Mouse (Mus musculus) embryonic facial prominence, embryonic 15.5 days (tissue): Measurements from ENCODE around the gene Vwa3a. TPM values are rescaled to one million over a fixed set of nuclear protein-coding genes. Genes with fewer than 3 reads are reported as not detected.
A peak's percentile ranks its signal among the peaks of the same experiment; 100 is the strongest.

Experiments
- ATAC-seq: fragments of 200-750 bp; cut with Nextera tagmentation; 2 replicates; pipeline ENCODE4 v1.8.0; 2017; ENCODE audit warnings: low read depth, moderate TSS enrichment; ENCODE audit not compliant: insufficient number of reproducible peaks, low FRiP score, low TSS enrichment
- H3K27ac ChIP-seq: fragments of 300-500 bp; sonication (generic); replicated peaks from 2 replicates; pipeline ENCODE4 v1.5.1; 2015; ENCODE audit warnings: mild to moderate bottlenecking, inconsistent platforms
- H3K27me3 ChIP-seq: fragments of 300-500 bp; sonication (generic); 2 replicates; pipeline ENCODE4 v1.6.1; 2015; ENCODE audit warnings: inconsistent platforms
- H3K36me3 ChIP-seq: fragments of 300-500 bp; sonication (generic); 2 replicates; pipeline ENCODE4 v1.6.1; 2015; ENCODE audit warnings: mild to moderate bottlenecking, inconsistent platforms
- H3K4me1 ChIP-seq: fragments of 300-500 bp; sonication (generic); 2 replicates; pipeline ENCODE4 v1.6.1; 2015; ENCODE audit warnings: inconsistent platforms
- H3K4me2 ChIP-seq: fragments of 300-500 bp; sonication (generic); replicated peaks from 2 replicates; pipeline ENCODE4 v1.6.1; 2015; ENCODE audit warnings: mild to moderate bottlenecking, inconsistent platforms
- H3K4me3 ChIP-seq: fragments of 300-500 bp; sonication (generic); replicated peaks from 2 replicates; pipeline ENCODE4 v1.5.1; 2015; ENCODE audit warnings: mild to moderate bottlenecking, inconsistent platforms
- H3K9ac ChIP-seq: fragments of 300-500 bp; sonication (generic); 2 replicates; pipeline ENCODE4 v1.6.1; 2015; ENCODE audit warnings: inconsistent platforms
- H3K9me3 ChIP-seq: fragments of 300-500 bp; sonication (generic); replicated peaks from 2 replicates; pipeline ENCODE4 v1.6.1; 2016; ENCODE audit warnings: inconsistent platforms
- WGBS: fragments of 180-500 bp; shearing (Covaris S2); methylation state at CpG from one replicate; pipeline ENCODE4 v1.1.7; 2015; 5-methylcytosine and 5-hydroxymethylcytosine counted together
- polyA plus RNA-seq: library from polyadenylated mRNA; unstranded; fragments of >200 nt; fragmentation: Nextera tagmentation; extraction: Ambion mirVana; gene quantifications from 2 replicates; pipeline ENCODE4 v1.2.1, GENCODE M21; 2015

Gene Vwa3a
- polyA plus RNA-seq, 1 experiment from 2014 or later = 3.2 TPM

- Histone ChIP-seq H3K4me3 (no peak within 1 kb of the TSS), H3K27ac (no peak within 1 kb of the TSS), H3K36me3 (no peaks in the 10 kb centered on the region), H3K4me1 (peaks cover 5% of the 10 kb centered on the region), H3K4me2 (no peak within 1 kb of the TSS), H3K9me3 (no peaks in the 10 kb centered on the region), H3K27me3 (peaks cover 5% of the 10 kb centered on the region; the same call in 1 of the 2 replicates), H3K9ac (no peak within 1 kb of the TSS)
- ATAC-seq = no peak
- 69% methylated on average over 6 of the region's 6 CpGs for WGBS
Measured at GRCm38 (mm10) chr7:120811834-120812415, 72.8 kb downstream of the Vwa3a start, which contains the start of gene Gm5737. Gene Gm5737, plus strand, starts transcription at chr7:120812365.

- no peaks in the 10 kb centered on the region for H3K4me1 ChIP-seq
- no peak overlapping the region for H3K9ac ChIP-seq
- no peak overlapping the region for H3K27ac ChIP-seq
- no peak overlapping the region for H3K4me2 ChIP-seq
- no peak overlapping the region for H3K4me3 ChIP-seq
- H3K9me3 ChIP-seq = no peaks in the 10 kb centered on the region
- ATAC-seq = no peak
- no peaks in the 10 kb centered on the region for H3K36me3 ChIP-seq
- 90% methylated on average over 6 of the region's 6 CpGs for WGBS
- H3K27me3 ChIP-seq = no peaks in the 10 kb centered on the region
Measured at GRCm38 (mm10) chr7:120817552-120817951, 78.4 kb downstream of the Vwa3a start.

- no peak for ATAC-seq
- Histone ChIP-seq H3K4me1 (no peaks in the 10 kb centered on the region), H3K4me3 (no peak overlapping the region), H3K27me3 (no peaks in the 10 kb centered on the region), H3K4me2 (no peak overlapping the region), H3K9me3 (no peaks in the 10 kb centered on the region), H3K9ac (no peak overlapping the region), H3K27ac (no peak overlapping the region), H3K36me3 (no peaks in the 10 kb centered on the region)
- WGBS = 79% methylated on average over 4 of the region's 4 CpGs
Measured at GRCm38 (mm10) chr7:120819386-120819785, 80.3 kb downstream of the Vwa3a start.

- H3K9ac ChIP-seq = no peak overlapping the region
- no peaks in the 10 kb centered on the region for H3K27me3 ChIP-seq
- no peaks in the 10 kb centered on the region for H3K36me3 ChIP-seq
- no peak overlapping the region for H3K27ac ChIP-seq
- H3K4me2 ChIP-seq = no peak overlapping the region
- no peaks in the 10 kb centered on the region for H3K9me3 ChIP-seq
- WGBS = 22% methylated on average over 5 of the region's 5 CpGs
- no peak for ATAC-seq
- H3K4me1 ChIP-seq = no peaks in the 10 kb centered on the region
- no peak overlapping the region for H3K4me3 ChIP-seq
Measured at GRCm38 (mm10) chr7:120823248-120823647, 84.1 kb downstream of the Vwa3a start.

GRCm38 (mm10) chr7:120825097-120825496, 86.0 kb downstream of the Vwa3a start:
- WGBS = 55% methylated on average over 2 of the region's 2 CpGs
- no peak for ATAC-seq
- Histone ChIP-seq H3K4me1 (peaks cover 2% of the 10 kb centered on the region; the same call in 1 of the 2 replicates), H3K4me3 (no peak overlapping the region), H3K27me3 (0 out of 2 replicates have a peak, but pooled peaks cover 3% of the 10 kb centered on the region), H3K36me3 (no peaks in the 10 kb centered on the region), H3K9me3 (no peaks in the 10 kb centered on the region), H3K4me2 (no peak overlapping the region), H3K27ac (no peak overlapping the region), H3K9ac (no peak overlapping the region)

- WGBS = 19% methylated on average over 3 of the region's 3 CpGs
- ATAC-seq = no peak
Measured at GRCm38 (mm10) chr7:120826408-120826807, 87.3 kb downstream of the Vwa3a start.

GRCm38 (mm10) chr7:120830431-120831381, 91.6 kb downstream of the Vwa3a start:
- Histone ChIP-seq H3K9ac (peak overlapping the region; percentile 37), H3K4me2 (peak overlapping the region; percentile 95), H3K4me1 (peaks cover 21% of the 10 kb centered on the region; the same call in 1 of the 2 replicates), H3K27me3 (peaks cover 7% of the 10 kb centered on the region; the same call in 1 of the 2 replicates), H3K4me3 (peak overlapping the region; percentile 60), H3K9me3 (no peaks in the 10 kb centered on the region), H3K27ac (peak overlapping the region; percentile 69), H3K36me3 (no peaks in the 10 kb centered on the region)
- peak; percentile 40; the same call in 1 of the 2 replicates for ATAC-seq
- WGBS = 1% methylated on average over 46 of the region's 46 CpGs

More at GRCm38 (mm10) chr7:120826408-120826807, 87.3 kb downstream of the Vwa3a start:
- Histone ChIP-seq H3K36me3 (no peaks in the 10 kb centered on the region), H3K4me3 (no peak overlapping the region), H3K27me3 (peaks cover 7% of the 10 kb centered on the region; the same call in 1 of the 2 replicates), H3K4me2 (no peak overlapping the region), H3K27ac (no peak overlapping the region), H3K9me3 (no peaks in the 10 kb centered on the region), H3K4me1 (peaks cover 13% of the 10 kb centered on the region; the same call in 1 of the 2 replicates), H3K9ac (no peak overlapping the region)

- Histone ChIP-seq H3K36me3 (no peaks in the 10 kb centered on the region), H3K4me1 (peaks cover 31% of the 10 kb centered on the region), H3K9ac (0 out of 2 replicates have a peak overlapping the region, but pooled peaks have one; percentile 2), H3K4me3 (peak overlapping the region; percentile 70), H3K4me2 (peak overlapping the region; percentile 57), H3K27ac (peak overlapping the region; percentile 76; the same call in 1 of the 2 replicates), H3K27me3 (peaks cover 7% of the 10 kb centered on the region; the same call in 1 of the 2 replicates), H3K9me3 (no peaks in the 10 kb centered on the region)
- no peak for ATAC-seq
- 39% methylated on average over 6 of the region's 6 CpGs for WGBS
Measured at GRCm38 (mm10) chr7:120834426-120834825, 95.3 kb downstream of the Vwa3a start.

GRCm38 (mm10) chr7:120834863-120835372, 95.8 kb downstream of the Vwa3a start:
- Histone ChIP-seq H3K27ac (peak overlapping the region; percentile 76), H3K27me3 (peaks cover 5% of the 10 kb centered on the region; the same call in 1 of the 2 replicates), H3K4me2 (peak overlapping the region; percentile 57), H3K4me1 (peaks cover 30% of the 10 kb centered on the region), H3K9me3 (no peaks in the 10 kb centered on the region), H3K9ac (0 out of 2 replicates have a peak overlapping the region, but pooled peaks have one; percentile 10), H3K4me3 (peak overlapping the region; percentile 70), H3K36me3 (no peaks in the 10 kb centered on the region)
- WGBS = 4% methylated on average over 14 of the region's 14 CpGs
- ATAC-seq = peak; percentile 84

GRCm38 (mm10) chr7:120835449-120836359, 96.6 kb downstream of the Vwa3a start:
- Histone ChIP-seq H3K4me3 (peak overlapping the region; percentile 70), H3K27me3 (no peaks in the 10 kb centered on the region; the same call in 1 of the 2 replicates), H3K4me1 (peaks cover 22% of the 10 kb centered on the region), H3K36me3 (no peaks in the 10 kb centered on the region), H3K9me3 (no peaks in the 10 kb centered on the region), H3K9ac (peak overlapping the region; percentile 44), H3K27ac (peak overlapping the region; percentile 84), H3K4me2 (peak overlapping the region; percentile 57)
- under 1% methylated on average over 41 of the region's 41 CpGs for WGBS
- peak; percentile 90 for ATAC-seq
